Mouse (Mus musculus): Measurements from ENCODE around the gene Grid2.

The Grid2 gene

GRCm38 (mm10) chr6:64064704-64065103 lies 809.0 kb downstream of the Grid2 start:
- DNase-seq (ENCODE audit: low read depth): no peak

GRCm38 (mm10) chr6:64073406-64073805 lies 817.7 kb downstream of the Grid2 start:
- no peak for DNase-seq (ENCODE audit: low read depth)

- DNase-seq (ENCODE audit: low read depth): no peak
Measured at GRCm38 (mm10) chr6:64077911-64078310, 822.2 kb downstream of the Grid2 start.

- DNase-seq (ENCODE audit: low read depth): no peak
Measured at GRCm38 (mm10) chr6:64098662-64099061, 843.0 kb downstream of the Grid2 start.

GRCm38 (mm10) chr6:64114594-64114993 lies 858.9 kb downstream of the Grid2 start:
- DNase-seq (ENCODE audit: low read depth): no peak

- DNase-seq (ENCODE audit: low read depth): no peak
Measured at GRCm38 (mm10) chr6:64136275-64136674, 880.6 kb downstream of the Grid2 start.

GRCm38 (mm10) chr6:64148613-64149012 lies 892.9 kb downstream of the Grid2 start:
- DNase-seq (ENCODE audit: low read depth): no peak

- DNase-seq (ENCODE audit: low read depth): no peak
Measured at GRCm38 (mm10) chr6:64174995-64175612, 919.4 kb downstream of the Grid2 start.

- no peak for DNase-seq (ENCODE audit: low read depth)
Measured at GRCm38 (mm10) chr6:64193646-64194045, 938.0 kb downstream of the Grid2 start.

GRCm38 (mm10) chr6:64202396-64203122 lies 946.9 kb downstream of the Grid2 start:
- no peak for DNase-seq (ENCODE audit: low read depth)

- DNase-seq (ENCODE audit: low read depth): no peak
Measured at GRCm38 (mm10) chr6:64236351-64236750, 980.7 kb downstream of the Grid2 start.

- no peak for DNase-seq (ENCODE audit: low read depth)
Measured at GRCm38 (mm10) chr6:64240526-64240925, 984.9 kb downstream of the Grid2 start.

GRCm38 (mm10) chr6:64245951-64246350 lies 990.3 kb downstream of the Grid2 start:
- DNase-seq (ENCODE audit: low read depth): no peak

GRCm38 (mm10) chr6:64251041-64251440 lies 995.4 kb downstream of the Grid2 start:
- no peak for DNase-seq (ENCODE audit: low read depth)

- DNase-seq (ENCODE audit: low read depth): no peak
Measured at GRCm38 (mm10) chr6:64263517-64263916, 1007.8 kb downstream of the Grid2 start.

- DNase-seq (ENCODE audit: low read depth): no peak
Measured at GRCm38 (mm10) chr6:64264224-64264623, 1008.5 kb downstream of the Grid2 start.

GRCm38 (mm10) chr6:64274319-64275114 lies 1018.8 kb downstream of the Grid2 start:
- no peak for DNase-seq (ENCODE audit: low read depth)

GRCm38 (mm10) chr6:64279927-64280326 lies 1024.3 kb downstream of the Grid2 start:
- no peak for DNase-seq (ENCODE audit: low read depth)

GRCm38 (mm10) chr6:64293761-64294160 lies 1038.1 kb downstream of the Grid2 start:
- DNase-seq (ENCODE audit: low read depth): no peak

GRCm38 (mm10) chr6:64297633-64298032 lies 1042.0 kb downstream of the Grid2 start:
- no peak for DNase-seq (ENCODE audit: low read depth)

- no peak for DNase-seq (ENCODE audit: low read depth)
Measured at GRCm38 (mm10) chr6:64304709-64305476, 1049.2 kb downstream of the Grid2 start.

- DNase-seq (ENCODE audit: low read depth): no peak
Measured at GRCm38 (mm10) chr6:64308631-64309030, 1053.0 kb downstream of the Grid2 start.

Data from c-Kit-positive CD71-negative TER-119-negative erythroid progenitor cells, embryonic 14.5 days (primary cell).